12 mouse cellular contexts compared by ENCODE assay signal in genomic region chr16:62322809-62323208, GRCm38 (mm10).
A peak's percentile ranks its signal among the peaks of the same experiment; 100 is the strongest.
DNase-seq lines count a peak whose midpoint lies in the region; ATAC-seq and TF ChIP-seq lines count a peak whose summit lies in the region.
"Had no signal": no experiment of that assay in that cellular context is flagged by ENCODE, and none has a peak within 500 bp of the region (broad histone marks: within the 10 kb centered on the region; RNA-seq: fewer than 3 reads in every experiment).

No protein-coding gene starts in this region.

- H3K9me3 ChIP-seq in kidney, embryonic 15.5 days (replicated peaks): no peaks in the 10 kb centered on the region
- H3K9me3 ChIP-seq: heart, embryonic 12.5 days had no signal

- H3K27me3 ChIP-seq in kidney, embryonic 15.5 days: no peaks in the 10 kb centered on the region
- no peaks in the 10 kb centered on the region for H3K27me3 ChIP-seq in kidney, adult 2 months (replicated peaks; ENCODE audit: control insufficient read depth, insufficient read depth, low read length)
- H3K27me3 ChIP-seq: heart, embryonic 12.5 days had no signal

- TF ChIP-seq CTCF in kidney, adult 2 months (conservative IDR thresholded peaks at IDR 0.05; ENCODE audit: insufficient read depth, insufficient read length, low read depth, low read length): no peak

- no peak overlapping the region for H3K4me3 ChIP-seq in kidney, embryonic 15.5 days (replicated peaks)
- H3K4me3 ChIP-seq in kidney, adult 2 months (ENCODE audit: insufficient read depth, low read depth, low read length): no peak overlapping the region
- H3K4me3 ChIP-seq: heart, embryonic 12.5 days had no signal

- no peak overlapping the region for H3K9ac ChIP-seq in kidney, embryonic 15.5 days
- H3K9ac ChIP-seq: heart, embryonic 12.5 days; liver, embryonic 14.5 days had no signal

- no peak for TF ChIP-seq POLR2A in kidney, adult 2 months (IDR thresholded peaks at IDR 0.05; ENCODE audit: low read depth, low read length)

- 0 out of 2 replicates have a peak, but pooled peaks have one; percentile 22 for ATAC-seq in kidney, embryonic 15.5 days (replicated peaks; ENCODE audit: low FRiP score)

- DNase-seq in embryo, embryonic 10 days (ENCODE audit: low spot score): peak; percentile 19
- DNase-seq in embryo, embryonic 9.5 days (ENCODE audit: extremely low spot score): no peak
- no peak for DNase-seq in kidney, adult 2 months
- peak; percentile 13 to 19 for DNase-seq in right cerebral cortex, adult 2 months (ENCODE audit: low spot score in 2 of 2)
- DNase-seq in right cerebral cortex, postnatal 10 days (ENCODE audit: low spot score in 2 of 2): no peak
- DNase-seq in urinary bladder, postnatal 25 days (ENCODE audit: low spot score): no peak
- no peak for DNase-seq in urinary bladder, postnatal 4 days (ENCODE audit: low spot score in 2 of 2)
- DNase-seq: kidney, adult 18-20 months; thymus, postnatal 36 days had no signal

- H3K4me1 ChIP-seq in kidney, embryonic 15.5 days: no peaks in the 10 kb centered on the region
- H3K4me1 ChIP-seq in kidney, adult 2 months (ENCODE audit: control insufficient read depth, insufficient read depth, low read length): no peaks in the 10 kb centered on the region
- H3K4me1 ChIP-seq: heart, embryonic 12.5 days had no signal

- no peak overlapping the region for H3K4me2 ChIP-seq in kidney, embryonic 15.5 days
- H3K4me2 ChIP-seq: heart, embryonic 12.5 days had no signal

- no peak overlapping the region for H3K27ac ChIP-seq in kidney, embryonic 15.5 days
- no peak overlapping the region for H3K27ac ChIP-seq in kidney, adult 2 months (ENCODE audit: insufficient read depth, low read depth, low read length)
- H3K27ac ChIP-seq: liver, embryonic 14.5 days had no signal

- 82% methylated on average over 1 of the region's 1 CpGs for WGBS in kidney, embryonic 15.5 days
- WGBS in kidney, adult 2 months: 76% methylated on average over 1 of the region's 1 CpGs

- no peaks in the 10 kb centered on the region for H3K36me3 ChIP-seq in kidney, embryonic 15.5 days
- no peaks in the 10 kb centered on the region for H3K36me3 ChIP-seq in kidney, adult 2 months (ENCODE audit: control insufficient read depth, insufficient read depth, low read length)
- H3K36me3 ChIP-seq: heart, embryonic 12.5 days had no signal

Comparison
In these comparisons a context has a peak if more than half of its experiments do, and no peak if none do; other contexts are left out.
1. DNase-seq: peak in embryo, embryonic 10 days (single experiment) and right cerebral cortex, adult 2 months (2 of 2); none in embryo, embryonic 9.5 days (single experiment), kidney, adult 2 months (single experiment), right cerebral cortex, postnatal 10 days (0 of 2), urinary bladder, postnatal 25 days (single experiment) and urinary bladder, postnatal 4 days (0 of 2).